Mouse (Mus musculus): Measurements from ENCODE around the gene Gne. TPM values are rescaled to one million over a fixed set of nuclear protein-coding genes. Genes with fewer than 3 reads are reported as not detected.

Gne gene
- 27.8 and 38.6 TPM in 2 replicates for polyA plus RNA-seq (2016; fragmentation: Nextera tagmentation; extraction: Ambion mirVana)

DNA sequence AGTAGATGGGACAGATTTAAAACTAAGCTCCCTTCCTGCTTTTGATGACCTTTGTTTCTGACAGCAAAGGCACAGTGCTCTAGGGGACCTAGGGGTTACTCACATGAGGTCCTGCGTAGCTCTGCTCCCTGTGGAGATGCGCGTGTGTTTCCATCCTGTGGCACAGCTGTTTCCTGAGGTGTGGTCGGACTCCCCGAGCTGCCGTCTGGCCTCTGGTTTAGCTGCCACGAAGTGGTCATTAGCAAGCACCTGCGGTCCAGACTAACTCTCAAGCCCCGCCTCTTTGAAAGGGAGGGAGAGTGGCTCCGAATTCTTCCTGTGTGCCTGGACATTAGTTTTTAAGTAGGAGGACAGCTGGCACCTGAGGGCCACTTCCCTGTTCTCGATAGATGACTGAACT lies at the start of gene Gne:
Gne (minus strand) TSS at position 233 of the 400 bp plus-strand sequence.
- Histone ChIP-seq H3K27ac (no peak within 1 kb of the TSS), H3K9me3 (no peaks in the 10 kb centered on the region), H3K4me1 (peaks cover 5% of the 10 kb centered on the region; the same call in 1 of the 2 replicates), H3K27me3 (ENCODE audit: insufficient read depth, poor library complexity, severe bottlenecking) (no peaks in the 10 kb centered on the region), H3K4me3 (peak within 1 kb of the TSS; percentile 22), H3K36me3 (no peaks in the 10 kb centered on the region)
- WGBS: 19% methylated on average over 11 of the region's 11 CpGs
- DNase-seq (ENCODE audit: low spot score): no peak

DNA sequence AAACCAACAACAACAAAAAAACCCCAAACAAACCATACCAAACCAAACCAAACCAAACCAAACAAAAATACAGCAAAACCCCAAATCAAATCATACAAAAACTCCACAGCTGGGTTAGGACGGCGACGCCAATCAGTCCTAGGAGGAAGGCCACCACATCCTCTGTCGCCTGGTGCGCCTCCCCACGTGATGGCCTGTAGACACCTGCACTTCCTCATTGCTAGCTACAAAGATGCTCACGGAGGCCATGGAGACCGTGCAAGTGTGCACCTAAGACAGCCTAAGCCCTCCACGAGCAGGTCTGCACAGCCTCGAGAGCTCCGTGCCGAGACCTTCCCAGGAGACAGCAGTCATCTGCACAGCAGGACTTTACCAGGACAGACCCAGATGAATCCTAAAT lies 42.8 kb upstream of the Gne start:
- WGBS: 94% methylated on average over 12 of the region's 12 CpGs
- no peak overlapping the region for H3K4me3 ChIP-seq
- no peak overlapping the region for H3K27ac ChIP-seq
- no peaks in the 10 kb centered on the region for H3K27me3 ChIP-seq (ENCODE audit: insufficient read depth, poor library complexity, severe bottlenecking)
- no peaks in the 10 kb centered on the region for H3K4me1 ChIP-seq
- no peaks in the 10 kb centered on the region for H3K9me3 ChIP-seq
- no peak for DNase-seq (ENCODE audit: low spot score)
- peaks cover 69% of the 10 kb centered on the region for H3K36me3 ChIP-seq

DNA sequence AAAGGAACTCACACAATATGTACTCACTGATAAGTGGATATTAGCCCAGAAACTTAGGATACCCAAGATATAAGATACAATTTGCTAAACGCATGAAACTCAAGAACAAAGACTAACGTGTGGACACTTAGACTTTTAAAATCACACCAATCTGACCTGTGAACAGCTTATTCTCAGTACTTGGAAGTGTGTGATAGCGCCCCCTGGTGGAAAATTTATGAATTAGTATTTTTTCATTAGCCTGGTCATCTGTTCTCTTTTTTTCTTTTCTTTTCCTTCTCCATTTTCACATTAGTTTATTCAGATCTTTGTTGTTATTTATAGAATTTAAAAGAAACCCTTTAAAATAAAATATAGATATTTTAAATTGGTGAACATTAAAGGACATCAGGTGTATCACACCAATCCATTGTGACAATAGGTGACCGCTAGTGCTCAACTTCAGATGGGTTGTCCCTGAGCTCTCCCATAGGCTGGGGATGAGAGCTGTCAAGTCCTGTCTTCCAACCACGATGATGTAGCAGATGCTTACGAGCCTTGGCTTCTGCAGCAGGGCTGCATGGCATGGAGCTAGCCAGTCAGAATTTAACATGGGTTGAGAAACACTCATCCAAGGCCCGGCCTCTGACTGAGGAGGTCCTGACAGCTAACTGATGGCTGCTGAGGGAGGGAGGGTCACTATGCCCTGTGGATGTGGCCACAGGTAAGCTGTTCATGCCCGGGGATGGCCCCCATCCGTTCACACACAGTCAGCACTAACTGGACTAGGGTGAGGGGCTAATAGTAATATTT lies 35.6 kb upstream of the Gne start:
- no peak for DNase-seq (ENCODE audit: low spot score)
- no peak overlapping the region for H3K27ac ChIP-seq
- H3K27me3 ChIP-seq (ENCODE audit: insufficient read depth, poor library complexity, severe bottlenecking): peaks cover 3% of the 10 kb centered on the region; the same call in 1 of the 2 replicates
- H3K4me3 ChIP-seq: no peak overlapping the region
- H3K36me3 ChIP-seq: 0 out of 2 replicates have a peak, but pooled peaks cover 4% of the 10 kb centered on the region
- H3K9me3 ChIP-seq: no peaks in the 10 kb centered on the region
- no peaks in the 10 kb centered on the region for H3K4me1 ChIP-seq
- WGBS: 49% methylated on average over 9 of the region's 9 CpGs

DNA sequence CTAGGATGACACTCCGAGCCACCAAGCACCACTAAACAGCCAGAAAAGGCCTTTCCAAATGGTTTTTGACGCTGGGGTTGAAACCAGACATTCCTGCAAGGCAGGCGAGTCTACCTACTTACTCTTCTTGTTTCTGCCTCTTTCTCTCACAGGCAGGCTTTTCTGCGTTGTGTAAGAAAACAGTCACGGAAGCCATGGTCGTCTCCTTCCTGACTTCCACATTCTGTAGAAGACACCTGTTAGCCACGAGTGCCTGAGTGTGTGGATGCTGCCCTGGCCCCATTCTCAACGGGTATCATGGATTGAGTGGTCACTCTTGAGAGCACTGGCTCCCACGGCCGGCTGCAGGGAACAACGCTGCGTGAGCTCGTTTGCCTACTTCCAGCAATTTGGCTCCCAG lies 31.1 kb upstream of the Gne start:
- peaks cover 16% of the 10 kb centered on the region for H3K4me1 ChIP-seq
- peaks cover 5% of the 10 kb centered on the region; the same call in 1 of the 2 replicates for H3K27me3 ChIP-seq (ENCODE audit: insufficient read depth, poor library complexity, severe bottlenecking)
- no peak for DNase-seq (ENCODE audit: low spot score)
- no peak overlapping the region for H3K4me3 ChIP-seq
- no peak overlapping the region for H3K27ac ChIP-seq
- H3K36me3 ChIP-seq: no peaks in the 10 kb centered on the region
- WGBS: 83% methylated on average over 13 of the region's 13 CpGs
- H3K9me3 ChIP-seq: no peaks in the 10 kb centered on the region

DNA sequence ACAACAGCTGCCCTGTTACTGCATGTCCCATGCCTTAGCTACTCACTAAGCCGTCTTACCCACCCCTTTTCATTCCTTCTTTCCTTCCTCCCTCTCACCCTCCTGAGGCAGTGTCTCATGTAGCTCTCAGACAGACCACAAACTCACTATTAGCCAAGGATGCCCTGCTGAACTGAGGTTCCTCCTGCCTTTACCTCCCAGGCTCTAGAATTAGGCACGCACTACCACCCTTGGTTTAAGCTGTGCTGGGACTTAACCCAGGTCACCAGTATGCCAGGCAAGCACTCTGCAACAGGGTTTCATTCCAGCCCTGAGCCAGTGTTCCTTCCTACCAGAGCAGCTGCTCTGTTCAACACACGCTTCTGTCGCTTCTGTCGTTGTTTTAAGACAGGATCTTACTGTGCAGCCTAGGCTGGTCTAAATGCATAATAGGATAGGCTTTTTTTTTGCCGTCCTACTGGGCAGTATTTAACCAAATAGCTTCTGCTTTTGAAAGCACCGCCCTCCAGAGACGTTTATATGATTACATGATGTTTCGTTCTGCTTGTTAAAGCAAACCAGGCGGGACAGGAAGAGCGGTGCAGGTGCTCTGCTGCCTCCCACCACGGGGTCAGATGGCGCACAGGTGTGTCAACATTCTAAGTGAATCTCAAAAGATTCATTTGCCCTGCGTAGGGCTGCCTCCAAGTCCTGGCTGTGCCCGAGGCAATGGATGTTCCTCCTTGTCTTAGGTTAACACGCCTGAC lies 29.6 kb upstream of the Gne start:
- WGBS: 51% methylated on average over 16 of the region's 16 CpGs
- peaks cover 16% of the 10 kb centered on the region for H3K4me1 ChIP-seq
- no peaks in the 10 kb centered on the region for H3K36me3 ChIP-seq
- H3K27me3 ChIP-seq (ENCODE audit: insufficient read depth, poor library complexity, severe bottlenecking): peaks cover 5% of the 10 kb centered on the region; the same call in 1 of the 2 replicates
- no peak overlapping the region for H3K4me3 ChIP-seq
- peak overlapping the region; percentile 36; the same call in 1 of the 2 replicates for H3K27ac ChIP-seq
- DNase-seq (ENCODE audit: low spot score): no peak
- H3K9me3 ChIP-seq: no peaks in the 10 kb centered on the region

DNA sequence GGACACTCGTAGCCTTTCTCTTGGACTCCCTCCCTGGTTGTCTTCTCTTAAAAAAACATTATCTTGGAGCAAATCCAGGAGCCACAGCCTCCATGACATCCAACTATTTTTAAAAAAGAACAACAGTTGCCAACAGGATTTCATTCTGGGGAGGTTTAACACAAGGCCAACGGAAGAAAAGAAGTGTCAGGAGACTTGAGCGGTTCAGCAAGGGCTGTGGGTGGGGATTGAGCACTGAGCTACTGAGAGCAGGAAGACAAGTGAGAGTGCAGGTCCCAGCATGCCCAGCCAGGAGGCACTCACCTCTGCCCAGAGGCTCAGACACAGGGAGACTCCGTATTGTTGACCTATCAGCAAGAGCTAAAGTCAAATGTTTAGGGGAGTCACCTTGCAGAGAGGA lies 28.8 kb upstream of the Gne start:
- no peaks in the 10 kb centered on the region for H3K9me3 ChIP-seq
- 14% methylated on average over 4 of the region's 4 CpGs for WGBS
- DNase-seq (ENCODE audit: low spot score): no peak
- peaks cover 16% of the 10 kb centered on the region for H3K4me1 ChIP-seq
- H3K27me3 ChIP-seq (ENCODE audit: insufficient read depth, poor library complexity, severe bottlenecking): peaks cover 5% of the 10 kb centered on the region; the same call in 1 of the 2 replicates
- no peaks in the 10 kb centered on the region for H3K36me3 ChIP-seq
- no peak overlapping the region for H3K4me3 ChIP-seq
- peak overlapping the region; percentile 36; the same call in 1 of the 2 replicates for H3K27ac ChIP-seq

DNA sequence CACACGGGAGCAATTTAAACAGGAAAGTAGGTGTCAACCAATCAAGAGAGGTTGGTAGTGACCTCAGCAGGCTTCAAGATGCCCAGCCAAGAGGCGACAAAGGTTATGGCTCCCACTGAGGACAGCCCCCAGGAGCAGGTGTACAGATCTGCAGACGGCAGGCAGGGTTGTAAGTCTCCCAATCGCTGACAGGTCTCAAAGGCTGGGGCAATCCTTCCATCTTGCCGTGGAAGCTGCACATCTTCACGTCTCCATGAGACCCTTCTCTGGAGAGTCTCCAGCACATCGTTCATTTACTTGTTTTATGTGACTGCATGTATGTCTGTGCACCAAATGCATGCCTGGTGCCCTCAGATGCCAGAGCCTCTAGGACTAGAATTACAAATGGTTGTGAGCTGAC lies 26.8 kb upstream of the Gne start:
- Histone ChIP-seq H3K9me3 (no peaks in the 10 kb centered on the region), H3K27ac (no peak overlapping the region), H3K27me3 (ENCODE audit: insufficient read depth, poor library complexity, severe bottlenecking) (peaks cover 5% of the 10 kb centered on the region; the same call in 1 of the 2 replicates), H3K4me3 (no peak overlapping the region), H3K4me1 (peaks cover 33% of the 10 kb centered on the region), H3K36me3 (no peaks in the 10 kb centered on the region)
- DNase-seq (ENCODE audit: low spot score): no peak
- 77% methylated on average over 7 of the region's 7 CpGs for WGBS

DNA sequence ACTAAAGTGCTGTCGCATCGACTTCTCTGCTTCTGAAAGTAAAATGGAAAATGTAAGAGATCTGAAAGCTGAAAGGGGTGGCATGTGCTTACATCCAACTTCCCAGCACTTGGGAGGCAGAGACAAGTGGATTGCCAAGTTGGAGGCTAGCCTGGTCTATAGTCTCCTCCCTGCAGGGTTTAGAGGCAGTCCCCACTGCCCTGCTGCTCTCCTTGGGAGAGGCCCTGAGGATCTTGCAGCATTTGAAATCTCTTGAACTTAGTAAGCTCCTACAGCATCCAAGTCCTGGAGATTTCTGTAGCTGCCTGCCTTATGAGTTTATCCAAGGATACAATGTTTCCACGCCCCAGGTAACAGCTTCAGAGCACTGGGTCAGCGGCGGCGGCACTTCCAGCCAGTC lies 24.3 kb upstream of the Gne start:
- Histone ChIP-seq H3K4me3 (no peak overlapping the region), H3K9me3 (no peaks in the 10 kb centered on the region), H3K27me3 (ENCODE audit: insufficient read depth, poor library complexity, severe bottlenecking) (no peaks in the 10 kb centered on the region), H3K27ac (no peak overlapping the region), H3K4me1 (peaks cover 47% of the 10 kb centered on the region), H3K36me3 (no peaks in the 10 kb centered on the region)
- no peak for DNase-seq (ENCODE audit: low spot score)
- WGBS: 88% methylated on average over 6 of the region's 6 CpGs

DNA sequence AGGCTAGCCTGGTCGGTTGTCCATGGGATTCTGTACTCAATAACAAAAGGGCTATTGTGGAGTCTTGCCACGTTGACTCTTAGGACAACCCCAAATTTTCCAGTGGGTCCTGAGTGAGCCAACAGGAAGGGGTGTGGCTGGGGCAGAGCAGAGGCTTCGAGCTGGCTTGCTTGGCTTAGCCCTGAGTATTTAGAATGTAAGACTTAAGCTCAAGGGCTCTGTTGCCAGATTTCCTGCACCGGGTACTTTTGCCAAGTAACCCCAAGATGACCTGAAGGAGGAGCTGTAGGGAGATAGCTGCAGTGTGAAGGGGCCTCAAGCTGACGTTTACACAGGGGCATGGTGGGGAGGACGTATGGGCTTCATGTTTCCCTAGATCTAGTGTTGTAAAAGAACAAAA lies 23.4 kb upstream of the Gne start:
- Histone ChIP-seq H3K27me3 (ENCODE audit: insufficient read depth, poor library complexity, severe bottlenecking) (no peaks in the 10 kb centered on the region), H3K4me3 (no peak overlapping the region), H3K4me1 (peaks cover 38% of the 10 kb centered on the region), H3K36me3 (no peaks in the 10 kb centered on the region), H3K9me3 (no peaks in the 10 kb centered on the region), H3K27ac (peak overlapping the region; percentile 69)
- 50% methylated on average over 6 of the region's 6 CpGs for WGBS
- DNase-seq (ENCODE audit: low spot score): no peak

DNA sequence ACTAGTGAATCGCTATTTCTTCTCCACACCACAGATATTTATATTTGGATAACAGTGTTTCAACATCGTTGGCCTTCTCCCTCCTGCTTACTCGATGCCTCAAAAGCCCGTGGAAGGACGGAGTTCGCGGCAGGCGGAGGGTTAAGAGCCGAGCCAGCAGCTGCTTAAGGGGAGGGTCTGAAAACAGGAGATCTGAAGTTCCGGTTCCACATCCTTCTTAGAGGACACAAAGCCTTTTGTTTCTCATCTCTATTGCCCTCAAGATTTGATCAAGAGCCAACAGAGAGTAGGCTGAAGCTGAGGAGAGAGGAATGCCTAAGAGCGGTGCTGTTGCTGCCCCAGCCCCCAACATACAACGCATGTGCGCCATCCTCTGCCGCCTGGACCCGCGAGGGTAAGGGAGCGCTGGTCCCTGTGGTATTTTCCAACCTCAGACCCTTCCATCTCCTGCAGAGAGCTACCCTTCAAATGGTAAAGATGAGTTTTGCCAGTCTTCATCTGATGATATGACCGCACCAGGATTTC lies 22.4 kb upstream of the Gne start:
- Histone ChIP-seq H3K36me3 (no peaks in the 10 kb centered on the region), H3K9me3 (no peaks in the 10 kb centered on the region), H3K4me1 (peaks cover 37% of the 10 kb centered on the region), H3K27me3 (ENCODE audit: insufficient read depth, poor library complexity, severe bottlenecking) (no peaks in the 10 kb centered on the region), H3K27ac (peak overlapping the region; percentile 69), H3K4me3 (peak overlapping the region; percentile 42)
- DNase-seq (ENCODE audit: low spot score): no peak
- WGBS: 30% methylated on average over 18 of the region's 18 CpGs

DNA sequence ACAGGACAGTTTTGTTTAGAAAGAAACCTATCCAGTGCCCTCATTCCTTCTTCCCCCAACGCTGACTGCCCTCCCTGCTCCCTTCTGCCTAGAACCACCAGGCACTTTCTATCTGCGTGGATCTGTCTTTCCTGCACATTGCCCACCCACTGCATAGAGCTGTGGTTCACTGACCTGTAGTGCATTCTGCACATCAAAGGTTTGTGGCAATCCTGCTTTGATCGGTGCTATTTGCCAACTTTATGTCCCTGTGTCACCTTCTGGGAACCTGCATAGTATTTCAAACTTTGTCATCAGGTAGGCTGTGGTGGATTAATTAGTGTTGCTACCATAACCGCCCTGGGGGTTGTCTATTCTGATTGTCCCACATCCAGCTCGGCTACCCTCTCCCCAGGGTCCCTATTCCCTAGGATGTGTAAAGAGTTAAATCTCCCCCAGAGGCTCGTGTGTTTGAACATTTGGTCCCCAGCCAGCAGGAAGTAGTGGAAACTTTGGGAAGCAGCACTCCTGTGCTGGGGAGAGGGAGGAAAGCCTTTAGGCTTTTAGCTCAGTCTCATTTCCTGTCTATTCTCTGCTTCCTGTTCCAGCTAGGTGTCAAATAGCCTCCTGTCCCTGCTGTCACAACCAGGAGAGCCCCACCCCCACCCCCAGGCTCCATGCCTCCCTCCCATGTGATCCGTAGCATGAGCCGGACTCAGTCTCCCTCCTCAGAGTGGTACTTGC lies 20.4 kb upstream of the Gne start:
- DNase-seq (ENCODE audit: low spot score): no peak
- Histone ChIP-seq H3K4me3 (no peak overlapping the region), H3K9me3 (no peaks in the 10 kb centered on the region), H3K27me3 (ENCODE audit: insufficient read depth, poor library complexity, severe bottlenecking) (no peaks in the 10 kb centered on the region), H3K4me1 (peaks cover 37% of the 10 kb centered on the region), H3K27ac (peak overlapping the region; percentile 64), H3K36me3 (no peaks in the 10 kb centered on the region)
- WGBS: 34% methylated on average over 8 of the region's 8 CpGs

DNA sequence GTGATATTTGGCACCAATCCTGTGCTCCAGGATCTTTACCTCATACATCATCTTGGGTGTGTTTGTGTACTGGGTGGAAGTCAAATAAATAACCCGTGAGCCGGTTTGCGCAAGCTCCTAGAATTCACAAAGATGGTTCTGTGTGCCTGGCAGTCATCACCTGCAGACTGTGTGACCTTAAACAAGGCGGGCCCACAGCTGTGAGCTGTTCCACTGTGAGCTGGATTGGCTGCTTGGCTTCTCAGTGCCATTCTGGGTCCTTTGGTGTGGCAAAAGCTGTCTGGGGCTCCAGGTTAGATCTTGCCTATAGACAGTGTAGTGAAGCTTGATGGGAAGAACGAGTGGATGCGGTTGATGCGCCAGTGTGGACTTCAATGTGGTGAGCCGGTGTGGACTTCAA lies 19.6 kb upstream of the Gne start:
- WGBS: 85% methylated on average over 8 of the region's 8 CpGs
- H3K9me3 ChIP-seq: no peaks in the 10 kb centered on the region
- no peak overlapping the region for H3K4me3 ChIP-seq
- H3K27ac ChIP-seq: peak overlapping the region; percentile 64; the same call in 1 of the 2 replicates
- no peak for DNase-seq (ENCODE audit: low spot score)
- no peaks in the 10 kb centered on the region for H3K36me3 ChIP-seq
- H3K27me3 ChIP-seq (ENCODE audit: insufficient read depth, poor library complexity, severe bottlenecking): no peaks in the 10 kb centered on the region
- peaks cover 37% of the 10 kb centered on the region for H3K4me1 ChIP-seq

All from heart, embryonic 10.5 days (tissue).